Mouse (Mus musculus) 3134 (cell line): ENCODE measurements at regions not wholly inside any gene's neighbourhood (a gene's known extent, or its start where the extent isn't known, plus 50 kb on each side); places are given as distances from the start of the nearest gene placed in this dataset.

ENCODE experiments used
- DNase-seq: peaks from one replicate; pipeline ENCODE4 v3.0.0-alpha.2; 2011; ENCODE audit warnings: low spot score; ENCODE audit not compliant: insufficient read length; ENCODE audit errors: extremely low read depth

DNA sequence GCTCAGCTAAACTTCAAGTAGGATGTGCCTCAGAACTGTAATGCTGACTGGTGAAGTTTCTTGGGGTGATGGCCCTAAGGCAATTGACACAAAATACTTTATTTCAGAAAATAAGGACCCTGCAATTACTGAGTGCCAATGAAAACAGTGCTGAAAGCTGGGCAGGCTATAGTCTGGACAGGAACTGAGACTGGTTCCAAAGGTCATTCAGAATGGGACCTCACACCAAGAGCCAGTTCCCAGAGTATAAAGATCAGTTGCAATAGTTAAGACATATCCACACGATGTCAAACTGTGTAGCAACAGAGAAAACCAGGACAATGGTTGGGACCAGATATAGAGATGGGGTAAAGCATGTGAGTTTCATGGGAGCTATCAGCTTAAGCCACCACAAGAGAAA is 409.6 kb upstream of the Mctp2 start:
- no peak for DNase-seq

- DNase-seq: no peak
Measured at GRCm38 (mm10) chr7:72726214-72726854, 419.9 kb upstream of the Mctp2 start.

GRCm38 (mm10) chr7:72737792-72738191 is 431.4 kb upstream of the Mctp2 start:
- no peak for DNase-seq

DNA sequence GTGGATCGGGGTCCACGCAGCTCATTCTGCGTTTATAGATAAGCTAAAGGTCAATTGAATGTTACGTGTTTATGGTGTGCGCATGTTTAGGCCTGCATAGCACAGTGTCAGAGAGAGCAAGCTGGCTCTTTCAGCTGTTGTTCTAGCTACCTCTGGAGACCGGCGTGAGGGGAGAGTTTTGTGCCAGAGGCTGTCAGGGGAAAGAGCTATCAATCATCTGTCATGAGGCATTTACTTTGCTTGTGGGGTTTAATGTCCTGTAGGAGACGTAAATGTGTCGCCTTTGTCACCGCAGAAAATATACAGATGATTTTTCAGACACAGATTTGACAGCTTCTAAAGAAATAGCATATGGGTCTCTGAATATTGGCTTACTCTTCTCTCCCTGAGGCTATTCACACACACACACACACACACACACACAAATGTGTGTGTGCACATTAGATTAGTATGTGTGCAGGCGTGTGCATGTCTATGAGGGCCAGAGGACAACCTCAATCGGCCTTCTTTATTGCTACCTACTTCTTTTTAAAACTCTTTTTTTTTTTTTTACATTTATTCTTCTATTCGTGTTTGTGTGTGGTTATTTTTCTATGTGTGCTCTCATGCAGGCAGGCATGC is 432.0 kb upstream of the Mctp2 start:
- no peak for DNase-seq

DNA sequence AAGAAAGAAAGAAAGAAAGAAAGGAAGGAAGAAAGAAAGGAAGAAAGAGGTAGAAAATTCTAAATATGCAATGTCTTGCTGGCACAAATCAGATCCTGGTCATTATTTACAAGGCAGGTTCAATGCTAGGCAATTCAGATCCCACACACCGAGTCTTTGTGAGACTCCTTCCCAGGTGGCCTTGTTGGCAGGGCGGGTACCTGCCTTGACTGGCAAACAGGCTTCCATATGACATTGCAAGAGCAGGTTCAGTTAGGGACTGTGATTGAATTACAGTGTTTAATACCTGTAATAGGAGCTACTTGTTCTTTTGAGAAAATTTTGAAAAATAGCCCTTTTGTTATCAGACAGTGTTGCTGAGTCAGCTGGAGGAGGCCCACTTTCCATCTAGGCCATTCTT is 436.0 kb upstream of the Mctp2 start:
- no peak for DNase-seq

GRCm38 (mm10) chr7:72751501-72751917 is 445.1 kb upstream of the Mctp2 start:
- no peak for DNase-seq

DNA sequence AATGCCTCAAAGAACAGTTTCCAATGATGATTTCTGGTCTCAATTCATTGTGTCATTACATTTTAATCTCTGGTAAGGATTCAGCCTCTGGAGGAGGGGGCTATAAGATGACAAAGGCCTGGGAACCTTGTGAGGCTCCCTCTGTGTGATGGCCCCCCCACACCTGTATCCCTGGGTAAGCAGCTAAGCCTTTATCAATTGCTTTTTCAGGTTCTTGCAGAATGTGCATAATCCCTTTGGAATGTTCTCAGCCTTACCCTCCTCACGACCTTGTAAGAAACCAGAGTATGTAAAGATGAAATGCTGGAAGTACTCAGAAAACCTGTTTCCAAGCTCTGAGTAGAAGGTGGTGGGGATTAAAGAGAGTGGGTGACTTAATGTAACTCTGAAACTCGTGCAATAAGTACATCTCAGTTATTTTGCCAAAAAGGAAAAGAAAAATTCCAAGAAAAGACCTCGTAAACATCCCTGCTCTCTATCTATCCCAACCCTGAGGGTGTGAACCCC is 446.7 kb upstream of the Mctp2 start:
- DNase-seq: no peak

GRCm38 (mm10) chr7:72762711-72763110 is 456.3 kb upstream of the Mctp2 start:
- DNase-seq: no peak

DNA sequence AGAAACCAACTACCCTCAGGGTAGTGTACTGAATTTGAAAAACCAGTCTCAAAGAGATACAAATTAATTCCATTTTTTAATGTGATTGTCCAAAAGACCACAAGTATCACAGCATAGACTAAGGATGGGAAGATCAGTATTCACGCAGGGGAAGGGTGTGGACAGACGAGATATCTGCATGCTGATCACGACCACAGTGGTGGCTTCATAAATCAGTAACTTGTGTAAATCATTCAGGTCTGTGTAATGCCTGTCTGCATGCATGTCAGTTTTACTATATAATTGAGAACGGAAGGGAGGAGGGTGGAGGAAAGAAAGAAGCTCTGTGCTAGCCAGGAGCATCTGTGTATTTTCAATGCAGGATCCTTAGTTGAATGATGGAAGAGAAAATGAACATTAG is 462.3 kb upstream of the Mctp2 start:
- DNase-seq: no peak

DNA sequence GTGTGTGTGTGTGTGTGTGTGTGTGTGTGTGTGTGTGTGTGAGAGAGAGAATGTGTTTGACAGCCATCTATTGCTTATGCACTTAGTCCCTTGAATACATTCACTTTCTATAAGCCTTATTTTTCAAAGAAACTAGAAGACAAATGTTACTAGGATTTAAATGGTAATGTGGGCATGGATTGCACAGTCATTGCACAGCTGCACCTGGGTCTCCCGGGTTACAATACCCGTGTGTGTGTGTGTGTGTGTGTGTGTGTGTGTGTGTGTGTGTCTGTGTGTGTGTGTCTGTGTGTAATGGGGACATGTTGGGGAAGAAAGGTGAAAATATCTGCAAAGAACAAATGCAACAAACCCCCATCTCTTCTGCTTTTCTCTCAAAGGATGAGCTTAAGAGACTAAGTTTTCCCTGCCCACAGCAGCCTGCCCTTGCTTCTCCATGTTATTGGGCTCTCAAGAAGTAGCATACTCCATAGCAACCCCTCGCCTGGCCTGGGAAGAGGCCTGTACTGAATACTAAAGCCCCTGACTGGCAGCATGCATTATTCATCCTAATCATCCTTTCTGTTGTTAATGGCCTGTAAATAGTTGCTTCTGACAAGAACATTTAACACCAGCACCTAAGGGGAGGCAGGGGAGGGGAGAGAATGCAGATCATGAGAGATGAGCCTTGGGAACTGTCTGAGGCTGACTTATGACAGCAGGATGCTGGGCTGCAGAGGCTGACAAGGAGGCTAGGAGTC is 467.8 kb upstream of the Mctp2 start:
- no peak for DNase-seq

- DNase-seq: no peak
Measured at GRCm38 (mm10) chr7:72774771-72775119, 468.3 kb upstream of the Mctp2 start.

DNA sequence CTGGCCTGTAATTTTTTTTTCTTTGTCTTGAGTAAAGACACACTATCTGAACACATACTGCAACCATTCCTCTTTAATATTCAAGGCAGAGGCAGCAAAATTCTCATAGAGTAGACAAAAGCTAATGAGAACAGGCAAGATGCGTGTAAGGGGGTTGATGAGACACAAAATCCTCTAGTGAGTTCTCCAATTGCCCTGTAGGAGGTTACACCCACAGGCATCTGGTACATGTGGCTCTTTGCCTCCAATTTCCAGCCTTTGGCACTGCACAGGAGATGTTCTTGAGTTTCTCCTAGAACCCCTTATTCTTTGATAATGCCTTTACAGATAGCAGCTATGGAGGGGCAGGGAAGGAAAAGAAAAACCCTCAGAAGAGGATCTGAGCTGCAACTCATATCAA is 480.9 kb upstream of the Mctp2 start:
- no peak for DNase-seq

DNA sequence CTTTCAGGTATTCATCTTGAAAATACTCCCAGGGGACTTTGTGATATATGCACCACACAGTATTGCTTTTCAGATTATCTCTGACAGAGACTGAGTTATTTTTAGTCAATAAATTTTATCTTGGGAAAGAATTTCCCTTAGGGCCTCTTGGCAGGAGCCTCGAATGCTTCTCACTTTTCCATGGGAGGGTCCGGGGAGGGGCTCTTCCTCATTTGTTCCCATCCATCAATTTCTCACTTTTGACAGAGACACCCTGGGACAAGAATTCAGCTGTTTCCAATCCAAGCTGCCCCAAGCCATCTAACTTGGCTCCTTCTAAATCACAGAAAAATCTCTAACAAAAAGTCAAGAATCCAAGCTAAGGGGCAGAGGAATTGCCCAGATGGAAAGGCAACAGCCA is 481.9 kb upstream of the Mctp2 start:
- DNase-seq: no peak

DNA sequence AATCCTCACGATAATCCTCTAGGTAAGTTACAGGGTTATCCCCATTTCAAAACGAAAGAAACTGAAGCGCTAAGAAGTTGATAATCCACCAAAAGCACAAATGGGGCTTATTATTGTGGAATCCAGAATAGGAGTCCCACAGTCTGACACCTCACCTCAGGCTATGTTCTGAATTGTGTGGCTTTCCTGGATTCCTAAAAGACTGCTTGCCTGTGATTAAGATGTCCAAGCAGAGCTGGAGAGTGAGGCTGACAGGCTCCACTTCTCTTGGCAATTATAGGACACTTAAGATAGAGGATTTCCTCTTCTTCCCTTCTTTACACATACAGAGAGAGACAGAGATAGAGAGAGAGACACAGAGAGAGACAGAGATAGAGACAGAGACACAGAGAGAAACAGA is 515.7 kb upstream of the Mctp2 start:
- no peak for DNase-seq

- DNase-seq: no peak
Measured at GRCm38 (mm10) chr7:72826597-72826996, 520.2 kb upstream of the Mctp2 start.

GRCm38 (mm10) chr7:72835423-72835822 is 529.0 kb upstream of the Mctp2 start:
- no peak for DNase-seq

DNA sequence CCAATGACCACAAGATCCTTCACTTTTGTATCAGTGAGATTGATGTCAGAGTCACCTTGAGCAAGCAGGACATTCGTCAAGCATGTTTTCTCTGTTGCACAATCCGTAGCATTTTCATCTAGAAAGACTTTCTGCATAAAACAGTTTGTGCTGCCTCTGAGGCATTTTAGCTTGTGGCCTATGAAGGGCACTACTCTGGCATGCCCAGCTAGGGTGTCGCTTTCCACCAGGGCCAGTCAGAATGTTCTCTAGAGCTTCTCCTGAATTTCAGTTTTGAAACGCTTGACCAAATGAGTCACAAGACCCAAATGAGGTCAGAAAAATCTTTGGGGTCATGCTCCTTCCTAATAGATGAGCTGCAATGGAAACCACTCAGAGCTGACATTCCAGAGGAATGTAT is 529.6 kb upstream of the Mctp2 start:
- no peak for DNase-seq

DNA sequence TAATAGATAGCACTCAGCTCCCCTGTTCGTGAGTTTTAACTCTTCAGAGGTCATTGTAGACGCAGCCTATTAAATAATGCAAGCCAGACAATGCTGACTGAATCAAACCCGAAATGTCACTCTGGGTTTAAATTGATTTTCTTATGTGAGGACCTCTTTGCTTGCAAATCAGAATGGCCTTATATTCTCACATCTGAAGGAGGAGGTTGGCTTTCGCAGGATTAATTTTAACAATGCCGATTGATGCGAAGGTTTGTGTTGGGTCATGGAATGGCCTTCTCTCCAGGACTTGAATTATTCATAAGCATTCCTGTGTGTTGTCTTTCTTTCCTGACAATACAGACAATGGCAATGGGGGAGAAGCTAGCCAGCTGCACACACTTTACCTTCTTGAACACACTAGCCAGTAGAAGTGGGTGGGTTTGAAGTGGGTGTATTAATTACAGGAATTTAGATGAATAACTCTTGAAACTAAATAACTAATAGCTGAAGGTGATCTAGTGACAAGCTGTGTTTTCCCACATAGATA is 530.1 kb upstream of the Mctp2 start:
- DNase-seq: no peak

- no peak for DNase-seq
Measured at GRCm38 (mm10) chr7:72837992-72838655, 531.7 kb upstream of the Mctp2 start.

GRCm38 (mm10) chr7:72851346-72851745 is 524.0 kb upstream of the Rgma start:
- DNase-seq: no peak

DNA sequence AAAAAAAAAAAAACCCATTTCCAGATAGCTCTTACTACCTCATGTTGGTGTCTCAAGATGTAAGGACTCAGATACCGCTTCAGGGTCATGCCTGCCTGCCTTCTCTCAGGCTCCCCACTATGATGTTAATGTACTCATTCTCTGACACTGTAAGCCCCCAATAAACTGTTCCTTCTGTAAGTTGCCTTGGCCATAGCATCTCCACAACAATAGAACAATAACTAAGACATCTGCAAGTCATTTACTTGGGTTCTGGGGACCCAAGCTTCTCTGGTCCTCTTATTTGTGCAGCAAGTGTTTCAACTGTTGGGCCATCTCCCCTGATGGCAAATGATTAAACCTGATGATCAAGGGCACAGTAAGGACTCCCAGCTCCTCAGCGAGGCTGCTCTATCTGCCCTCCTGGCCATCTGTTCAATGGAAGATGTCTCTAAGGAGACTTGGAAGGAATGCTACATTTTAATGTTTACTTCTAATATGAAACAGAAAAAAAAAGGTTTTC is 520.8 kb upstream of the Rgma start:
- DNase-seq: no peak
